Mouse (Mus musculus) kidney, embryonic 15.5 days (tissue): ENCODE measurements around the gene Ltb4r1. TPM values are rescaled to one million over a fixed set of nuclear protein-coding genes. Genes with fewer than 3 reads are reported as not detected.

Experiments used
- ATAC-seq: fragments of 200-750 bp; cut with Nextera tagmentation; replicated peaks from 2 replicates; pipeline ENCODE4 v1.8.0; 2017; ENCODE audit warnings: moderate TSS enrichment; ENCODE audit not compliant: low FRiP score
- H3K27ac ChIP-seq: fragments of 300-500 bp; sonication (generic); 2 replicates; pipeline ENCODE4 v1.5.1; 2015; ENCODE audit warnings: mild to moderate bottlenecking, inconsistent platforms
- H3K27me3 ChIP-seq: fragments of 300-500 bp; sonication (generic); 2 replicates; pipeline ENCODE4 v1.6.1; 2015; ENCODE audit warnings: inconsistent platforms
- H3K36me3 ChIP-seq: fragments of 300-500 bp; sonication (generic); 2 replicates; pipeline ENCODE4 v1.6.1; 2015; ENCODE audit warnings: inconsistent platforms
- H3K4me1 ChIP-seq: fragments of 300-500 bp; sonication (generic); 2 replicates; pipeline ENCODE4 v1.6.1; 2015; ENCODE audit warnings: inconsistent platforms
- H3K4me2 ChIP-seq: fragments of 300-500 bp; sonication (generic); 2 replicates; pipeline ENCODE4 v1.6.1; 2015; ENCODE audit warnings: moderate library complexity, mild to moderate bottlenecking, inconsistent platforms
- H3K4me3 ChIP-seq: fragments of 300-500 bp; sonication (generic); replicated peaks from 2 replicates; pipeline ENCODE4 v1.5.1; 2015; ENCODE audit warnings: mild to moderate bottlenecking, inconsistent platforms
- H3K9ac ChIP-seq: fragments of 300-500 bp; sonication (generic); 2 replicates; pipeline ENCODE4 v1.6.1; 2015; ENCODE audit warnings: mild to moderate bottlenecking, inconsistent platforms
- H3K9me3 ChIP-seq: fragments of 300-500 bp; sonication (generic); replicated peaks from 2 replicates; pipeline ENCODE4 v1.6.1; 2016; ENCODE audit warnings: inconsistent platforms
- WGBS: fragments of 180-500 bp; shearing (Covaris S2); methylation state at CpG from one replicate; pipeline ENCODE4 v1.1.7; 2015; ENCODE audit warnings: mixed read lengths; 5-methylcytosine and 5-hydroxymethylcytosine counted together
- polyA plus RNA-seq: library from polyadenylated mRNA; unstranded; fragments of >200 nt; fragmentation: Nextera tagmentation; extraction: Ambion mirVana; gene quantifications from 2 replicates; pipeline ENCODE4 v1.2.1, GENCODE M21; 2015

Gene Ltb4r1
- polyA plus RNA-seq, result 0.69 and 0.73 TPM in 2 replicates

- Histone ChIP-seq H3K36me3 (no peaks in the 10 kb centered on the region), H3K4me3 (no peak within 1 kb of the TSS), H3K9me3 (no peaks in the 10 kb centered on the region), H3K9ac (no peak within 1 kb of the TSS), H3K4me2 (no peak within 1 kb of the TSS), H3K4me1 (peaks cover 30% of the 10 kb centered on the region), H3K27me3 (peaks cover 80% of the 10 kb centered on the region), H3K27ac (no peak within 1 kb of the TSS)
- 75% methylated on average over 4 of the region's 4 CpGs for WGBS
- no peak for ATAC-seq
These were observed at the start of gene Ltb4r1 for GRCm38 (mm10) chr14:55765696-55766095. Gene Ltb4r1, plus strand, starts transcription at chr14:55765962.

GRCm38 (mm10) chr14:55716271-55716670, 49.5 kb upstream of the Ltb4r1 start:
- Histone ChIP-seq H3K4me3 (no peak overlapping the region), H3K9ac (no peak overlapping the region), H3K9me3 (no peaks in the 10 kb centered on the region), H3K36me3 (peaks cover 40% of the 10 kb centered on the region), H3K4me2 (no peak overlapping the region), H3K27me3 (peaks cover 16% of the 10 kb centered on the region), H3K4me1 (peaks cover 26% of the 10 kb centered on the region), H3K27ac (no peak overlapping the region)
- ATAC-seq, result no peak
- 94% methylated on average over 6 of the region's 6 CpGs for WGBS

GRCm38 (mm10) chr14:55716884-55717283, 48.9 kb upstream of the Ltb4r1 start:
- peaks cover 15% of the 10 kb centered on the region for H3K27me3 ChIP-seq
- no peaks in the 10 kb centered on the region for H3K9me3 ChIP-seq
- peaks cover 29% of the 10 kb centered on the region for H3K4me1 ChIP-seq
- 78% methylated on average over 8 of the region's 8 CpGs for WGBS
- H3K4me3 ChIP-seq, result no peak overlapping the region
- H3K9ac ChIP-seq, result no peak overlapping the region
- no peak overlapping the region for H3K27ac ChIP-seq
- peaks cover 40% of the 10 kb centered on the region for H3K36me3 ChIP-seq
- ATAC-seq, result no peak
- H3K4me2 ChIP-seq, result no peak overlapping the region

- no peak overlapping the region for H3K4me2 ChIP-seq
These were observed 46.0 kb upstream of the Ltb4r1 start for GRCm38 (mm10) chr14:55719737-55720136.

GRCm38 (mm10) chr14:55720666-55721065, 45.1 kb upstream of the Ltb4r1 start:
- H3K27me3 ChIP-seq, result no peaks in the 10 kb centered on the region
- ATAC-seq, result no peak
- H3K27ac ChIP-seq, result peak overlapping the region; percentile 32; the same call in 1 of the 2 replicates
- no peaks in the 10 kb centered on the region for H3K9me3 ChIP-seq
- WGBS, result 92% methylated on average over 12 of the region's 12 CpGs
- peak overlapping the region; percentile 77 for H3K4me2 ChIP-seq
- peak overlapping the region; percentile 88 for H3K4me3 ChIP-seq
- H3K36me3 ChIP-seq, result peaks cover 40% of the 10 kb centered on the region
- H3K4me1 ChIP-seq, result peaks cover 16% of the 10 kb centered on the region
- 0 out of 2 replicates have a peak overlapping the region, but pooled peaks have one; percentile 83 for H3K9ac ChIP-seq

More at GRCm38 (mm10) chr14:55719737-55720136, 46.0 kb upstream of the Ltb4r1 start:
- Histone ChIP-seq H3K9me3 (no peaks in the 10 kb centered on the region), H3K27me3 (no peaks in the 10 kb centered on the region), H3K9ac (no peak overlapping the region), H3K4me1 (peaks cover 19% of the 10 kb centered on the region), H3K27ac (no peak overlapping the region), H3K36me3 (peaks cover 40% of the 10 kb centered on the region), H3K4me3 (no peak overlapping the region)
- no peak for ATAC-seq
- 91% methylated on average over 6 of the region's 6 CpGs for WGBS

- ATAC-seq, result no peak
- H3K9me3 ChIP-seq, result no peaks in the 10 kb centered on the region
- H3K9ac ChIP-seq, result peak overlapping the region; percentile 83; the same call in 1 of the 2 replicates
- peak overlapping the region; percentile 77 for H3K4me2 ChIP-seq
- peaks cover 16% of the 10 kb centered on the region for H3K4me1 ChIP-seq
- H3K27me3 ChIP-seq, result no peaks in the 10 kb centered on the region
- peak overlapping the region; percentile 93 for H3K27ac ChIP-seq
- peaks cover 38% of the 10 kb centered on the region for H3K36me3 ChIP-seq
- 67% methylated on average over 6 of the region's 6 CpGs for WGBS
- peak overlapping the region; percentile 88 for H3K4me3 ChIP-seq
These were observed 44.7 kb upstream of the Ltb4r1 start for GRCm38 (mm10) chr14:55721076-55721475.

GRCm38 (mm10) chr14:55721700-55722437, 43.9 kb upstream of the Ltb4r1 start, which contains the start of gene Rabggta:
Gene Rabggta, minus strand, starts transcription at chr14:55722263.
- under 1% methylated on average over 50 of the region's 50 CpGs for WGBS

GRCm38 (mm10) chr14:55722438-55722945, 43.3 kb upstream of the Ltb4r1 start:
- ATAC-seq, result no peak
- WGBS, result 48% methylated on average over 8 of the region's 8 CpGs

More at GRCm38 (mm10) chr14:55721700-55722437, 43.9 kb upstream of the Ltb4r1 start, which contains the start of gene Rabggta:
- Histone ChIP-seq H3K4me2 (peak within 1 kb of the TSS; percentile 77), H3K9me3 (no peaks in the 10 kb centered on the region), H3K4me1 (peaks cover 16% of the 10 kb centered on the region), H3K4me3 (peak within 1 kb of the TSS; percentile 88), H3K9ac (peak within 1 kb of the TSS; percentile 83), H3K36me3 (peaks cover 33% of the 10 kb centered on the region), H3K27me3 (no peaks in the 10 kb centered on the region), H3K27ac (peak within 1 kb of the TSS; percentile 93)
- ATAC-seq, result peak; percentile 95

GRCm38 (mm10) chr14:55723433-55723832, 42.3 kb upstream of the Ltb4r1 start:
- H3K4me3 ChIP-seq, result no peak overlapping the region
- H3K27ac ChIP-seq, result no peak overlapping the region
- H3K36me3 ChIP-seq, result peaks cover 17% of the 10 kb centered on the region
- WGBS, result 94% methylated on average over 7 of the region's 7 CpGs
- H3K9me3 ChIP-seq, result no peaks in the 10 kb centered on the region
- H3K27me3 ChIP-seq, result 0 out of 2 replicates have a peak, but pooled peaks cover 7% of the 10 kb centered on the region
- no peak overlapping the region for H3K4me2 ChIP-seq
- no peak overlapping the region for H3K9ac ChIP-seq
- ATAC-seq, result no peak
- H3K4me1 ChIP-seq, result peaks cover 16% of the 10 kb centered on the region

More at GRCm38 (mm10) chr14:55722438-55722945, 43.3 kb upstream of the Ltb4r1 start:
- H3K27ac ChIP-seq, result peak overlapping the region; percentile 93
- H3K4me2 ChIP-seq, result peak overlapping the region; percentile 77
- peak overlapping the region; percentile 88 for H3K4me3 ChIP-seq
- peak overlapping the region; percentile 83 for H3K9ac ChIP-seq
- H3K9me3 ChIP-seq, result no peaks in the 10 kb centered on the region
- 0 out of 2 replicates have a peak, but pooled peaks cover 2% of the 10 kb centered on the region for H3K27me3 ChIP-seq
- H3K4me1 ChIP-seq, result peaks cover 16% of the 10 kb centered on the region
- H3K36me3 ChIP-seq, result peaks cover 26% of the 10 kb centered on the region

GRCm38 (mm10) chr14:55724411-55724871, 41.3 kb upstream of the Ltb4r1 start:
- no peak for ATAC-seq
- Histone ChIP-seq H3K4me1 (peaks cover 16% of the 10 kb centered on the region), H3K4me2 (no peak overlapping the region), H3K27me3 (0 out of 2 replicates have a peak, but pooled peaks cover 7% of the 10 kb centered on the region), H3K4me3 (no peak overlapping the region), H3K36me3 (peaks cover 8% of the 10 kb centered on the region; the same call in 1 of the 2 replicates), H3K9ac (no peak overlapping the region), H3K27ac (no peak overlapping the region), H3K9me3 (no peaks in the 10 kb centered on the region)
- WGBS, result 52% methylated on average over 8 of the region's 8 CpGs

- Histone ChIP-seq H3K4me2 (no peak overlapping the region), H3K4me3 (no peak overlapping the region), H3K9me3 (no peaks in the 10 kb centered on the region), H3K36me3 (no peaks in the 10 kb centered on the region), H3K4me1 (peaks cover 7% of the 10 kb centered on the region; the same call in 1 of the 2 replicates), H3K9ac (no peak overlapping the region), H3K27ac (no peak overlapping the region), H3K27me3 (0 out of 2 replicates have a peak, but pooled peaks cover 7% of the 10 kb centered on the region)
- ATAC-seq, result no peak
These were observed 39.5 kb upstream of the Ltb4r1 start for GRCm38 (mm10) chr14:55726261-55726660.
